Mouse (Mus musculus): ENCODE measurements around the gene Olfr1211. TPM values are rescaled to one million over a fixed set of nuclear protein-coding genes. Genes with fewer than 3 reads are reported as not detected.

The Olfr1211 gene
- total RNA-seq (2021) = not detected
- long read RNA-seq, experiment 1 = 0 reads
- long read RNA-seq, experiment 2 = 0 reads

DNA sequence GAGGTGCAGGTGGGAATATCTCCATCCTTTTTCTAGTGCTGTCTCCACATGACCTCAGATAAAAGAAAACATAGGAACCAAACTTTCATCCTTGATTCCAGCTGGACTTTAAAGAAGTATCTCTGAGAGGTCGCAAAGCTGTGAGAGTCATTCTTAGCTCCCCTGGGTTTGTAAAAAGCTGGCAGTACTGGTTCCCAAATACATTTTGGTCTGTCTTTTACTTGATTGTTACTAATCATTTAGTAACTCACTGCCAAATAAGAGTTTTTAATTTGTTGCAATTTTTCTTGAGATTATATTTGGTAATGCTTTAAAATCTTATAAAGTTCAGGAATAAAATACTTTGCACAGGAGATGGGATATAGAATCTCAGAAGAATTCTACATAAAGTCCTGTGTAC is at the start of gene Olfr1211:
TSS of gene Olfr1211 (minus strand) at position 101 of the 400 bp plus-strand sequence.
- Histone ChIP-seq H3K27ac (no peak within 1 kb of the TSS), H3K4me3 (no peak within 1 kb of the TSS)
- no peak for TF ChIP-seq CTCF (IDR thresholded peaks at IDR 0.05)
- no peak for DNase-seq (ENCODE audit: extremely low spot score in 1 of 2, low spot score in 2 of 2)
- intact Hi-C loops (cut with DNase I) = no loop called here

DNA sequence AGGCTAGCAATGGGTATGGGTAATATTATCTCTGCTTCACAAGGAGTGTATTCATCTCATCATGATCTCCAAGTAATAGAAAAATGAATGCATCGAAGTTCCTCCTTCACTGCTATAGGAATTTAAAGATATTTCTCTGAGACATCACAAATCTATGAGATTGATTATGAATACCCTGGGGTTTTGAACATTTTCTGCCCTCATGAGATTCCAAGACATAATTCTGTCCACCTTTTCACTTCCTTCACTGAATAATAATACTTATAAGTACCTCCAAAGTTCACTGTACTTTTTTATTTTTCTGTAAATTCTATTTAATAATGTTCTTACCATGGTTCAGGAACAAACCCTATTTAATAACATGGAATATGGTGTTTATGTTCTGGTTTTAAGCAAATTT is 42.3 kb upstream of the Olfr1211 start, which contains the start of gene Gm13762:
TSS of gene Gm13762 (minus strand) at position 101 of the 400 bp plus-strand sequence.
- intact Hi-C loops (cut with DNase I) = no loop called here
- no peak for DNase-seq (ENCODE audit: extremely low spot score in 1 of 2, low spot score in 2 of 2)
- Histone ChIP-seq H3K27ac (no peak within 1 kb of the TSS), H3K4me3 (no peak within 1 kb of the TSS)
- TF ChIP-seq CTCF (IDR thresholded peaks at IDR 0.05) = no peak

DNA sequence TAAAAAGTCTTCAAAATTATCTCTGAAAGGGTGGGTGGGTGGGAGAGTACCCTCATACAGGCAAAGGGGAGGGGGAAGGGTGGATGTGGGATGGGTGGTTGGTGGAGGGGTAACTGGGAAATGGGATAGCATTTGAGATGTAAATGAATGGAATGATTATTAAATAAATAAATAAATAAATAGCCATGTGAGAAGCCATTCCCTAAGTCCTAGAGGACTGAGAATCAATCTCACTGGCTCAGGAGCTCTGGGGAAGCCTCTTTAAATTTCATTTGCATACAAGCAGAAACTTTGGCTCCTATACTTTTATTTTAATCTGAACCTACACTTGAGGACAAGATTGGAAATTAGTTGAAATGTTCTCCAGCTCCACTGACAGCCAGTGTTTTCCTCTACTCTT is 15.8 kb upstream of the Olfr1211 start, which contains the start of gene Olfr1212:
TSS of gene Olfr1212 (plus strand) at position 301 of the 400 bp plus-strand sequence.
- intact Hi-C loops (cut with DNase I) = no loop called here
- DNase-seq (ENCODE audit: extremely low spot score in 1 of 2, low spot score in 2 of 2) = no peak
- no peak for TF ChIP-seq CTCF (IDR thresholded peaks at IDR 0.05)
- Histone ChIP-seq H3K27ac (no peak within 1 kb of the TSS), H3K4me3 (no peak within 1 kb of the TSS)

DNA sequence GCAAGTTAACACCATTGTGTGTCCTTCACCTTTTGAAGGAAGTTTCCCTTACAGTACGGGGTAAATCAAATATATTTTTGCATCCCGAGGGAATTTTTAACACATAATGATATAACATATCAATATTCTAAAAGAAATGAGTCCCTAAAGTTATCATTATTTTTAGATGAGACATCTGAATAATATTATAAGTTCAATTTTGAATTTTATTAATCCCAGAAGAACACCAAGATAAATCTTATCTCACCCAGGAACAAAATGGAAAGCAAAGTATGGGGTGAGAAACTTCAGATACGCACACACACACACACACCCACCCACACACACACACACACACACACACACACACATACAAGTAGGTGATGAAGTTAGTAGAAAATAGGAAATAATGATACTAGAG is 22.9 kb downstream of the Olfr1211 start, which contains the start of gene Olfr1209:
TSS of gene Olfr1209 (minus strand) at position 101 of the 400 bp plus-strand sequence.
- TF ChIP-seq CTCF (IDR thresholded peaks at IDR 0.05) = no peak
- intact Hi-C loops (cut with DNase I) = no loop called here
- DNase-seq (ENCODE audit: extremely low spot score in 1 of 2, low spot score in 2 of 2) = no peak
- Histone ChIP-seq H3K27ac (no peak within 1 kb of the TSS), H3K4me3 (no peak within 1 kb of the TSS)

DNA sequence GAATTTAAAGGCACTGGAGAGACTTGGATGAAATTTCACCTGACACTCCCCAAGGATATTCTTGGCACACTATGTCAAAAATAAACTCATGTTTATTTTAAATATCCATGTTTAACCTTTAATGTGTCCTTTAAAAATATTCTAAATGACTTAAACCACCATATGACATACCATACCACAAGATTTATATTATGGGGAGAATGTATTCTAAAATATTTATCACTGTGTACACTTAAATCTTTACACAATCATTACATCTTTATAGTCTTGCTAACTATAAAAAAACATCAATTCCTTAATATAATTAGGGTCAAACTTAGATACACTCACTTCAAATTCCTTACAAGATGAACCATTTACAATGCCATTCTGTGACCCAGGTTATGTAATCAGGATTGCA is 35.7 kb downstream of the Olfr1211 start, which contains the start of gene Olfr1208:
TSS of gene Olfr1208 (minus strand) at position 101 of the 400 bp plus-strand sequence.
- DNase-seq (ENCODE audit: extremely low spot score in 1 of 2, low spot score in 2 of 2) = no peak
- TF ChIP-seq CTCF (IDR thresholded peaks at IDR 0.05) = no peak
- intact Hi-C loops (cut with DNase I) = no loop called here
- H3K4me3 ChIP-seq = no peak within 1 kb of the TSS
- no peak within 1 kb of the TSS for H3K27ac ChIP-seq

Other genes starting within 250 kb of the Olfr1211 start
- not detected for gene Olfr1195, start 248.9 kb downstream of the Olfr1211 start, total RNA-seq (2021)
- gene Olfr1196, start 233.5 kb downstream of the Olfr1211 start, total RNA-seq (2021) = not detected
- gene Olfr1197, start 205.7 kb downstream of the Olfr1211 start, total RNA-seq (2021) = not detected
- gene Olfr1198, start 186.7 kb downstream of the Olfr1211 start, total RNA-seq (2021) = not detected
- gene Olfr1199, start 177.6 kb downstream of the Olfr1211 start, total RNA-seq (2021) = not detected
- gene Olfr1200, start 167.6 kb downstream of the Olfr1211 start, total RNA-seq (2021) = not detected
- gene Olfr1201, start 145.1 kb downstream of the Olfr1211 start, total RNA-seq (2021) = not detected
- gene Olfr1202, start 123.6 kb downstream of the Olfr1211 start, total RNA-seq (2021) = not detected
- not detected for gene Olfr1205, start 108.4 kb downstream of the Olfr1211 start, total RNA-seq (2021)
- not detected for gene Olfr1204, start 88.8 kb downstream of the Olfr1211 start, total RNA-seq (2021)
- not detected for gene Olfr1206, start 74.9 kb downstream of the Olfr1211 start, total RNA-seq (2021)
- gene Olfr1208, start 35.8 kb downstream of the Olfr1211 start, total RNA-seq (2021) = not detected
- not detected for gene Olfr1209, start 23.0 kb downstream of the Olfr1211 start, total RNA-seq (2021)
- gene Olfr1212, start 15.9 kb upstream of the Olfr1211 start, total RNA-seq (2021) = not detected
- gene Gm13762, start 42.2 kb upstream of the Olfr1211 start, total RNA-seq (2021) = not detected
- not detected for gene Olfr1214, start 54.5 kb upstream of the Olfr1211 start, total RNA-seq (2021)
- gene Olfr1215, start 68.9 kb upstream of the Olfr1211 start, total RNA-seq (2021) = not detected
- not detected for gene Olfr1216, start 80.2 kb upstream of the Olfr1211 start, total RNA-seq (2021)
- gene Olfr1217, start 94.0 kb upstream of the Olfr1211 start, total RNA-seq (2021) = not detected
- not detected for gene Olfr1218, start 123.1 kb upstream of the Olfr1211 start, total RNA-seq (2021)
- not detected for gene Olfr1219, start 145.4 kb upstream of the Olfr1211 start, total RNA-seq (2021)
- not detected for gene Olfr1220, start 168.7 kb upstream of the Olfr1211 start, total RNA-seq (2021)
- not detected for gene Olfr1221, start 179.2 kb upstream of the Olfr1211 start, total RNA-seq (2021)
- gene Olfr1222, start 194.9 kb upstream of the Olfr1211 start, total RNA-seq (2021) = not detected
- gene Olfr1223, start 213.4 kb upstream of the Olfr1211 start, total RNA-seq (2021) = not detected
- not detected for gene Olfr1224-ps1, start 226.0 kb upstream of the Olfr1211 start, total RNA-seq (2021)
- gene Olfr1225, start 236.6 kb upstream of the Olfr1211 start, total RNA-seq (2021) = not detected